Mouse (Mus musculus) lung, embryonic 14.5 days (tissue): Measurements from ENCODE around the gene Acp7. TPM values are rescaled to one million over a fixed set of nuclear protein-coding genes. Genes with fewer than 3 reads are reported as not detected.

Experiments used
- ATAC-seq: fragments of 200-750 bp; cut with Nextera tagmentation; 2 replicates; pipeline ENCODE4 v1.8.0; 2017; ENCODE audit warnings: mild to moderate bottlenecking, moderate TSS enrichment, moderate library complexity; ENCODE audit not compliant: insufficient read depth
- DNase-seq: peaks from one replicate; pipeline ENCODE4 v3.0.0-alpha.2; 2015
- H3K27ac ChIP-seq: fragments of 300-500 bp; sonication (generic); 2 replicates; pipeline ENCODE4 v1.5.1; 2014; ENCODE audit warnings: low read depth, mild to moderate bottlenecking, moderate library complexity
- H3K27me3 ChIP-seq: fragments of 300-500 bp; sonication (generic); 2 replicates; pipeline ENCODE4 v1.6.1; 2014; ENCODE audit warnings: low read length, control low read depth; ENCODE audit not compliant: insufficient read depth
- H3K36me3 ChIP-seq: fragments of 300-500 bp; sonication (generic); 2 replicates; pipeline ENCODE4 v1.6.1; 2014; ENCODE audit warnings: control low read depth; ENCODE audit not compliant: insufficient read depth
- H3K4me1 ChIP-seq: fragments of 300-500 bp; sonication (generic); 2 replicates; pipeline ENCODE4 v1.6.1; 2014; ENCODE audit warnings: antibody characterized with exemption, control low read depth; ENCODE audit not compliant: insufficient read depth
- H3K4me2 ChIP-seq: fragments of 300-500 bp; sonication (generic); 2 replicates; pipeline ENCODE4 v1.6.1; 2014; ENCODE audit warnings: mild to moderate bottlenecking
- H3K4me3 ChIP-seq: fragments of 300-500 bp; sonication (generic); 2 replicates; pipeline ENCODE4 v1.5.1; 2014; ENCODE audit warnings: low read depth, low read length
- H3K9ac ChIP-seq: fragments of 300-500 bp; sonication (generic); 2 replicates; pipeline ENCODE4 v1.6.1; 2014
- H3K9me3 ChIP-seq: fragments of 300-500 bp; sonication (generic); 2 replicates; pipeline ENCODE4 v1.6.1; 2016; ENCODE audit warnings: low read depth, low read length, control low read depth
- CTCF ChIP-seq: IDR thresholded peaks from 2 replicates; pipeline ENCODE4 v1.5.1; 2016; ENCODE audit warnings: antibody characterized with exemption, low read depth
- WGBS: fragments of 180-500 bp; shearing (Covaris S2); extraction: QIAGEN DNeasy Blood & Tissue Kit; methylation state at CpG from one replicate; pipeline ENCODE4 v1.1.7; 2014; 5-methylcytosine and 5-hydroxymethylcytosine counted together
- polyA plus RNA-seq: library from polyadenylated mRNA; unstranded; fragments of >200 nt; fragmentation: Nextera tagmentation; extraction: Ambion mirVana; gene quantifications from 2 replicates; pipeline ENCODE4 v1.2.1, GENCODE M21; 2014

The Acp7 gene
- polyA plus RNA-seq, 1 experiment from 2014 or later, result not detected

DNA sequence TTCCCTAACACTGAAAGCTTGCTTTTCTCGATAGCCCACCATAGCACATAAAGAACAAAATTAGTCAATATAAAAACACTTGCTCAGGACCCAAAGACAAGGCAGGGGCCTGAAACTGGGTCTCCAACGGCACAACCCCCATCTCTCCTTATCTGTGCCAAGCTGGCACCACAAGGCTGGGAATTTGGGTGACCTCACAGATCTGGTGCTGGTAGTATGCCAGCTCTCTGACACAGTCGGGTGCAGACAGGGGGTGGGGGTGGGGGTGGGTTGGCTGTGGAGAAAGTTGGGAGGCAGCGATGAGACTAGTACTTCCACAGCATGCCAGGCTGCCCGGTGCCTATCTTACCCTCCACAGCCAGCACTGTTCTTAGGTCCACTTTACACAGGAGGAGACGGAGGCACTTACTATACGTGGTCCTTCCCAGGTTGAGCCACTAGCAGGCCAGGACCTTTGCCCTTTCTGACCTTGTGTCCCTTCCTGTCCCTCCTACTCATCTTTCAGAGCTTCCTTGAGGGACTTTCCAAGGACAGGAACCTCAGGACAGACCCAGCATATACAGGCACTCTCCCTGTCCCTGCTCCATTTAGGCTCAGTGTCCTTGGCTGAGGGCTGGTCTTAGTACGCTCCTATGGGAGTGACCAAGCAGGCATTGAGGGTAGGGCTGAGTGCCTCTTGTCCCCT is 35.2 kb downstream of the Acp7 start:
- Histone ChIP-seq H3K4me3 (peak overlapping the region; percentile 64), H3K9me3 (no peaks in the 10 kb centered on the region), H3K9ac (0 out of 2 replicates have a peak overlapping the region, but pooled peaks have one; percentile 69), H3K4me1 (peaks cover 31% of the 10 kb centered on the region), H3K27me3 (no peaks in the 10 kb centered on the region), H3K36me3 (peaks cover 5% of the 10 kb centered on the region; the same call in 1 of the 2 replicates), H3K27ac (0 out of 2 replicates have a peak overlapping the region, but pooled peaks have one; percentile 79), H3K4me2 (peak overlapping the region; percentile 85)
- DNase-seq (no peak), ATAC-seq (no peak)
- no peak for TF ChIP-seq CTCF
- 71% methylated on average over 8 of the region's 8 CpGs for WGBS

DNA sequence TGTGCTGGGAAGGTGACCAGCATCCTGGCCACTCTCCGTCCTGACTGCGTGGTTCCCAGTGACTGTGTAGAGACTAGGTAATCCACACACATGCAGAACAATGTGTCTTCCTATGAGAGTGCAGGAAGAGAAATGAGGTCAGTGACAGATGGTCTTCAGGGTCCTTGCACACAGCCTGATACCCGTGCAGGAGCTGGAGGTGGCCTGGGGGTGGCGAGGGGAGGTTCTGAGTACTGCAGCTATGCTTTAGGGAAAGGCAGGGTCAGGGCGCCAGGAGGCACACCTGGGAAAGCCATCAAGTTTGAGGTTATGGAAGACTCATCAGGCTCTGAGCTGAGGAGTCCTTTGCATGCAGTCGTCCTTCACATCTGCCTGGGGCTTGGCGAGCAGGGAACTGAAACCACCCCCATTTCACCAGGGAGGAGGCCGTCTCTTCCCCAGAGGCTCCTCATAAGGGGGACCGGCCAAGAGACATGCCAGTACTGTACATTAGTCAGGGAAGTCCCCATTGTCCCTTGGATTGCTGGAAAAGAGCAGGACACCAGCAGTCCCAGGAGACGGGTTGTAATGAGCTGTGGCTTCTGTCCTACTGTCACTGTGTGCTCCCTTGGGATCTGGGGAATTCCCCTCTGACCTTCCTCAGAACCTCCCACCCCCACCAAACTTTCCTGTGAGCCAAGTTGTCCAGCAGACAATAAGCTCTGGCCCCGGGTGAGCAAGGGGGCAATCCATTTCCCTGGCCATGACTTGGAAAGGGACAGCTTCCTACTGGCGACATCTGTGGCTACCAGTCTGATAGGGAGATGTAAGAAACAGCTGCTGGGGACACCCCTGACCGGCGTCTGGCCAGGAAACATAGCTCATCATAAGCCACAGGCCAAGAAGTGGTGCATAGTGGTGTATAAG is 37.7 kb downstream of the Acp7 start:
- TF ChIP-seq CTCF, result no peak
- Histone ChIP-seq H3K27ac (no peak overlapping the region), H3K36me3 (peaks cover 5% of the 10 kb centered on the region; the same call in 1 of the 2 replicates), H3K4me3 (no peak overlapping the region), H3K9ac (no peak overlapping the region; the same call in 1 of the 2 replicates), H3K4me1 (peaks cover 36% of the 10 kb centered on the region), H3K27me3 (no peaks in the 10 kb centered on the region), H3K9me3 (no peaks in the 10 kb centered on the region), H3K4me2 (no peak overlapping the region)
- WGBS, result 32% methylated on average over 14 of the region's 14 CpGs
- ATAC-seq (no peak), DNase-seq (peak; percentile 48)

DNA sequence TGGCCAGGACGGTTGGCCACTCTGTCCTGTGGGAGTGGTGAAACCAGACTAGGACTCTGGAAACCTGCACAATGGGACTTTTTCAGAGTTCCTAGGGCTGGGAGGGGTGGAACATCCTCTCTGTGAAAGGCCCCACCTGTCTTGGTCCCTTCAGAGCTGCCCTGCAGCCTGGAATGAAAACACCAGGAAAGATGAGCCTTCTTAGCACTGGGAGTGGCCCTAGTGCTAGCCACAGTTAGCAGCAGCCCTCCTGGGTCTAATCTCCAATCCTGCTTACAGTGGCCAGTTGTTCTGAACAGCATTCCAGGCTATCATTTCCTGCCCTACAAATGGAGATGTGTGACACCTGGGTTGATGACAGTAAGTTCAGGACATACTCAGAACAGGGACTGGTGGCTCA is 39.3 kb downstream of the Acp7 start:
- Histone ChIP-seq H3K4me2 (no peak overlapping the region), H3K36me3 (peaks cover 5% of the 10 kb centered on the region; the same call in 1 of the 2 replicates), H3K4me1 (peaks cover 51% of the 10 kb centered on the region), H3K27me3 (no peaks in the 10 kb centered on the region), H3K27ac (no peak overlapping the region), H3K9me3 (no peaks in the 10 kb centered on the region), H3K9ac (no peak overlapping the region), H3K4me3 (no peak overlapping the region)
- DNase-seq (no peak), ATAC-seq (no peak)
- TF ChIP-seq CTCF, result no peak
- WGBS, result 52% methylated on average over 1 of the region's 1 CpGs

DNA sequence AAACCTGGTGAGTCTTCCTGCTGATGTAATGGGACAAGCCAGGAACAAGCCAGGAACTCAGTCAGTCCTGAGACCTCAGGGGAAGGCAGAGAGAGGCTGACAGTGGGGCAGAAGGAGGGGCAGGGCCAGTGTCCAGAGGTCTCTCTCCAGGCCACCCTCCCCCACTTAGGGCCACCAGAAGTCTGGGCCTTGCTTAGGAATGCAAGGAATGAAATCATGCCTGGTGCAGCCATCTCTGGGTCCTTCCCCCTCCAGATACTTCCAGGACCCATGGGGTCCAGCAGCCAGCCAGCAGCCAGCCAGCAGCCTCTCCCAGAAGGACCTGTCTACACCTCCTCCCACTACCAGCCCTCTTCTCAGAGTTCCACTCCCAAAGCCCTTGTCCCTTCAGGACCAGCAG is 43.5 kb downstream of the Acp7 start:
- peaks cover 4% of the 10 kb centered on the region; the same call in 1 of the 2 replicates for H3K36me3 ChIP-seq
- H3K9me3 ChIP-seq, result no peaks in the 10 kb centered on the region
- H3K9ac ChIP-seq, result 0 out of 2 replicates have a peak overlapping the region, but pooled peaks have one; percentile 11
- H3K4me3 ChIP-seq, result no peak overlapping the region
- TF ChIP-seq CTCF, result no peak
- H3K27ac ChIP-seq, result peak overlapping the region; percentile 71
- H3K4me2 ChIP-seq, result no peak overlapping the region
- peak; percentile 27 for DNase-seq
- peak; percentile 32; the same call in 1 of the 2 replicates for ATAC-seq
- H3K4me1 ChIP-seq, result peaks cover 38% of the 10 kb centered on the region
- H3K27me3 ChIP-seq, result no peaks in the 10 kb centered on the region

DNA sequence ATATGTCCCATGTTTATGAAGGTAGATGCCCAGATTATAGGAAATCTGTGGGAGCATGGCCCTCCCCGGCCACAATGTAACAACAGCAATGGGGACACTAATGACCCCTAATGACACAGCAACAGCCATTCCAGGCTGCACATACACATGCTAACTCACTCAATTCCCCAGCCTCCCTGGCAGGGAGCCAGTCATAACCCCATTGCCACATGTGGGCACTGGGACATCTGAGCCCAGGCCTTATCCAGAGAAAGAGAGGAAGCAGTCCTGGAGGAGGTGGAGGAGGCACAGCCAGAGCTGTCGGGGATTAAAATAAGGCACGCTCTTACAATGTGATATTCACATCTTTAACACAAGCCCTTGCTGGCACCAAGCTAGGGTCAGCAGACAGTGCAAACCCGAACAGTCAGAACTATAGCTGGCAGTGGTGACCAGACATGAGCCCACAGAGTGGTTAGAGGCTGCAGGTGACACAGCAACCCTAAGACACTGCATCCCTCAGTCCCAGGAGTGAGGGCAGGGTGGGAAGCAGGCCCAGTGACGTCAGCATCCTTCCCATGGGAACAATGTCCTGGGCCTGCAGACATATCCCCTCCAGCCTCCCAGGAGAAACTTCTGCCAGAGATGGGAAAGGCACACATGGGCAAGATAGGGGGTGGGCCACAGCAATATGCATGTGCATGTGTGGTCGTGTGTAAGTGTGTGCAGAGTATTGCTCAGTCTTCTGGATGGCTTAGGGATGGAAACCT is 44.3 kb downstream of the Acp7 start:
- no peak overlapping the region for H3K9ac ChIP-seq
- DNase-seq (peak; percentile 44), ATAC-seq (no peak)
- 59% methylated on average over 6 of the region's 6 CpGs for WGBS
- no peak overlapping the region for H3K4me2 ChIP-seq
- H3K36me3 ChIP-seq, result peaks cover 4% of the 10 kb centered on the region; the same call in 1 of the 2 replicates
- TF ChIP-seq CTCF, result no peak
- no peaks in the 10 kb centered on the region for H3K27me3 ChIP-seq
- peak overlapping the region; percentile 71; the same call in 1 of the 2 replicates for H3K27ac ChIP-seq
- H3K4me3 ChIP-seq, result no peak overlapping the region
- H3K4me1 ChIP-seq, result peaks cover 40% of the 10 kb centered on the region
- no peaks in the 10 kb centered on the region for H3K9me3 ChIP-seq

DNA sequence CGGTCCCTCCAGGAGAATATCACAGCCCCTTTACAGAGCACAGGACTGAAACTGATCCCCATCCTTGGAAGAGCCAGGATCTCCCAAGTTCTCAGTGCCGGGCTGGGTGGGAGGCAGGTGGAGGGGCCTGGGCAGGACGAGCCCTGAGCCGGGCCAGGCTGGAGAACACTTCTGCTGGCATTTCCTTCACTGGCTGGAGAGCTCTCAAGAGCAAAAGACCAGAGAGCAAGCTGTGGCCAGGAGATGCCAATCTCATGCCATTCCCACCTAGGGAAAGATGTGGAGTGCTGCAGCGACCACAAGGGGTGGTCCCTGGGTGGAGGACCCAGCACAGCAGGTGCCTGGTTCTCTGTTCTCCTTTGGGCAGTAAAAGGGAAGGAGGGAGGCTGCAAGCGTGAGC is 46.1 kb downstream of the Acp7 start:
- Histone ChIP-seq H3K27ac (peak overlapping the region; percentile 43; the same call in 1 of the 2 replicates), H3K27me3 (no peaks in the 10 kb centered on the region), H3K4me2 (no peak overlapping the region), H3K4me1 (peaks cover 40% of the 10 kb centered on the region), H3K36me3 (peaks cover 4% of the 10 kb centered on the region; the same call in 1 of the 2 replicates), H3K9me3 (no peaks in the 10 kb centered on the region), H3K4me3 (no peak overlapping the region), H3K9ac (peak overlapping the region; percentile 9; the same call in 1 of the 2 replicates)
- ATAC-seq (no peak), DNase-seq (no peak)
- 61% methylated on average over 6 of the region's 6 CpGs for WGBS
- TF ChIP-seq CTCF, result peak; percentile 13; the same call in 1 of the 2 replicates
